Mouse (Mus musculus) cerebellum, postnatal 14 days (tissue): Measurements from ENCODE around the gene Steap2.
"Not testable (repeated sequence)": the region's sequence is repeated elsewhere in the genome, so short reads cannot be mapped to it uniquely, and the experiment has no call there.

Experiments used
- DNase-seq, 2 experiments: peaks; one replicate each; pipeline ENCODE4 v3.0.0; 2021; ENCODE audit warnings: mixed read lengths in 2 of 2

Steap2 gene

DNA sequence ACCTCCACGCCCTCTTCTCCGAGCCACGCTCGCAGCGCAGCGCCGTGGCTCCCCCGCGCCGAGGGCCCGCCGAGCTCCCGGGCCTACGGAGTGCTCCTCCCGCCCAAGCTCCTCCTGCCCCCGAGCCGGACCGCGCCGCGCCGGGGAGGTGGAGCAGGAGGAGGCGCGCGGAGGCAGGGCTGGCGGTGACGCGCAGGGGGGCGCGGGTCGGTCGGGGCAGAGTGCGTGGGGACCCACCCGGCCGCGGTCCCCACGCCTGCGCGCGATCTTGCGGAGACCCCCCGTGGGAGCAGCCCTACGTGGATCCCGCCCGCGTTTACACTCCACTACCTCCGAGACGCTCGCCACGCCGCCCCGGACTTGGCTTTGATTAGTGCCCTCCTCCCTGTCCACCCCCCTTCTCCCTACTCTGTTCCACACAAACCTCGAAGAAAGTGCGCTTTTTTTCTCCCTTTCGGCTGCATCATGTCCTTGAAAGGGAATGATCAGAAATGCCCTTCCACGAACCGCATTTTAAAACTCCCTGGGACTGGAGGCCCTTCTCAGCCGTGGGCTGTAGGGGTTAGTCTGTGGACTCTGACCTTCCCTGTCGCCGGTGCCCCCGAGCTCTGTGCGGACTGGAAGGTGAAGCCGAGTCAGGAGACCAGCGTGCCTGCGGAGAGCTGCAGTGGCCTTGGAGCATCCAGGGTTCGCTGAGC lies at the start of gene Steap2:
TSS of gene Steap2 (minus strand) at position 623 of the 698 bp plus-strand sequence.
- DNase-seq = peak; percentile 48 to 61

DNA sequence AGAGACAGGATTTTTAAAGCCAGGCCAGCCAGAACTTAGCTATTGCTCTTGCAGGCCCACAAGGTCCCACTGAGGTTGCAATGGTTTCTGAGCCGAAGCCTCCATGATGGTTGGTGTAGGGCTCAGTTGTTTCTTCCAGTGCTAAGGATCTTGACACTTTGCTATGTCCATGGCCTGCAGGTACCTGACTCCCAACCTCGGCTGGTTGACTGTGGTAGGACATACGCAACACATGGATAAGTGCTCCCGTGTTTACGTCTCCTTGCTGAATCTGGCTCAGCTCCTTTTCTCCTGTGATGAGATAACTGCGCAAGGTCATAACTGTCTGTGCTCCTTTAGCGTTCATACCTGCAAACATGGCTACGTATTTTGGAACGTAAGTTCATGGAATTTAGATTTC lies 40.1 kb upstream of the Steap2 start:
- no peak for DNase-seq

DNA sequence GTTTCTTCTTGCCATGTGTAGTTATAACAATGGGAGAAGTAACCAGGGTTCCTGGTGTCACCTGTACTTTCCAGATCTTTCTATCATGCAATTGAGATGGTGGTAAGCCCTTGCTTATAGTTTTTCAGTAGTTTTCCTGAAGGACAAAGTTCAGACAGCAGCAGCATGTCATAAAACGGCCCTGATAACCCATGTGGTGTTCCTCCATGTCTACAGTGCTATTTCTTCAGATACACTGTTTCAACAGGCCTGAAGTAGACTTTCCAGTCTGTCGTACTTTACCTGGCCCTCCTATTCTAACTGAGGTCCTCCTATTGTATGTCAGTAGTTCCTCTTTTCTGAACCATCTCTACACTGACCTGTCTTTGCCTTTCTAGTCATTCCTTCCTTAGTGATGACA lies 38.5 kb upstream of the Steap2 start:
- no peak for DNase-seq

DNA sequence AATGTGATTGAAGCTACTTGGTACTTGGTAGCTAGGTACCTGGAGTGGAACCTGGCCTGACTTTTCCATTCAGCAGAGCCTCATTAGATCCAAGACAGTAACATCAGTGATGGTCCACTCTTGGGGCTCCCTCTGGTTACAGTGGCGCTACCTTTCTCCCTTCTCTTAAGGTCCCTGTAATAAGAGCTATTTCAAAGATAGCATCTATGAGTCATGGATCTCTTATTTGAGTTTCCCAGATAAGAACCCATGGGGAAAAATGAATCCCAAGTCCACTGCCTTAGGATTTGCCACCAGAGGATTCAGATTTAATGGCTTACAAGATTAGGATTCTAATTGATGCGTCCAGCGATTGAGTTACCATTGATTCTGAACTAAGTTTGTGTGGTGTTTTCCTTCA lies 37.8 kb upstream of the Steap2 start:
- DNase-seq = no peak

DNA sequence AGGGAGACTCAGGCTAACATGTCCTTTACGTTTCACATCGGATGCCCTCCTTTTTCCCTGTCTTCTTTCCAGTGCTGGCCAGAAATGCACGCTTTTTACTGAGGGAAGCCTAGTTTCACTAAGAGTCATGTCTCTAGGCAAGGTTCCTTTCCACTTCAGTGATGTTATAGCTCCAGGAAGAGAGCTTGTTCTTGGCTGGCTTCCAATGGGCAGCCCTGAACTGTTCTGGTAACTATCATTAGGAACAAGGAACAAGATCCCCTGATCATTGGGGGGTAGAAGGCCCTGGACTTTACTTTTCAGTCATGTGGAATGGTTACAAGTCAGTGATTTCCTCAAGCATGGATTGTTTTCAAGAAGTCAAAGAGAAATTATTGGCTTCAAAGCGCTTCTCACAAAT lies 35.5 kb upstream of the Steap2 start:
- DNase-seq = peak; percentile 4 to 6

DNA sequence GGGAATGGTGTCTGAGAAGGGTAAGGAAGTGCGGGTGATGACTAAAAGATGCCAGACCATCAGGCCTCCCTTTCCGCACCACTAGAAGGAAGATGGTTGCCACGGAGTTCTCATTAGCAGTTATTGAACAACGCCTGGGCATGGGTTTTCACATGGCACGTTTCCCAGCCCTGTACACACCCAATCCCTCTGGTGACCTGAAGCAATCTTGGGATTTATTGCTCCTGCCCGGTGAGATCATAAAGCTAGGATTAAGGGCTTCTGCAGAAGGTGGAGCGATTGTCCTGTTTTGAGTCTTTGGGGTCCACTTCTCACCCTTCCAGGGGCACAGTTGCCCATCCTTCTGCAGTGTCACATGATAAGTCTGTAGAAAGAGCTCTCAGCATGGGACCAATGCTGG lies 27.8 kb upstream of the Steap2 start:
- no peak for DNase-seq

DNA sequence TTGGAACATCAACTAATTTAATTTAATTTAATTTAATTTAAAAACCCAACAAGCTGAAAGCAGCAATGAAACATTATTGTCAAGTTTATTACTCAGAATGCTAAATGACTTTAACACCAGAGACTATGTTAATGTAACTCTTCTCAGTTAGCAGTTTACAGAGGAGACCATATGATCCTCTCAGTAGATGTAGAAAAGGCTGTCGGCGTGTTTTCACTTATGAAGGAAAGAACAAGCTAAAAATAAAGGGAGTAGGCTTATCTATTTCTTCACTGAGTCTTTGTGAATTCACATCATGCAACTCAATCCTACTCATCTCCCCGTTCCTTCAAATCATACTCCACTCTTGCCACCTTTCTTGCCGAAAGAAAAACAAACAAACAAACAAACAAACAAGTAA lies 16.7 kb upstream of the Steap2 start:
- no peak for DNase-seq

DNA sequence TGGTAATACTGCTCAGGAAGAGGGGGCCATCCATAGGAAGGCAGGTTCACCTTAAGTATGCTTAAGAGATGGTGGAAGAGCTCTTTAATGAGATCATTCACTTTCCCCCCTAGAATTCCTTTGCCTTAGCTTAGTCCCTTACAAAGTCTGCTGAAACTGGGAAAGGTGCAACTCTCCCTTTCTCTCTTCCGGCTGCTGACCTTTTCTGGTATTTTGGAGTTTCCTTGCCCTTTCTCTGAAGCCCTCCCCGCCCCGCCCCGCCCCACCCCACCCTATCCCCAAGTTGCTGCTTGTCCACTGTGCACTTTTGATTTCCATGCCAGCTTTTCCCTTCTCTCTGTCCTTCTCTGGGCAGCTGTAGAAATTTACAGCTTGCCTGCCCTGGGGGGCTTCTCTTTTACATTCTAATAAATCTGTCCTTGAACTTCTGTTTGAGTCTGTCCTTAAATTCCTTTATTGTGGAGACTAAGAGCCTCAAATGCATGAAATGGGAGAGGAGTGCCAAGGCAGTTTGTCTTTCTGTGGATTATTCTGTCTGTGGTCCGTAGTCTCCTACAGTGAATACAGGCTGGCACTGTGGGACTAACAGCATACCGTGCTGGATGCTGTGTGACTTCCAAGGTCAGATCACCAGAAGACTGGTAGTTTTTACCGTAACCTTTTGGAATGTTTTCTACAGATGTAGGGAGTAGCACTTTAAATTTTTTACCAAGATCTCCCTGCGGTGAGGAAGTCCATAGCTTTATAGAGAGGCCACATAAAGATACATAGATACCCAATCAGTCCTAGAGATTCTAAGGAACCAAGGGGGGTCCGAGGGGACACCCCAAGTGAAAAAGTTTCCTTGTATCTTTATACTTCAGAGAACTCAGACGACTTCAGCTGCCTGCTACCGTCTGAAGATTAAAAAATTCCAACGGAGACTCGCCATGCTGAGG lies 13.2 kb upstream of the Steap2 start:
- DNase-seq = no peak

DNA sequence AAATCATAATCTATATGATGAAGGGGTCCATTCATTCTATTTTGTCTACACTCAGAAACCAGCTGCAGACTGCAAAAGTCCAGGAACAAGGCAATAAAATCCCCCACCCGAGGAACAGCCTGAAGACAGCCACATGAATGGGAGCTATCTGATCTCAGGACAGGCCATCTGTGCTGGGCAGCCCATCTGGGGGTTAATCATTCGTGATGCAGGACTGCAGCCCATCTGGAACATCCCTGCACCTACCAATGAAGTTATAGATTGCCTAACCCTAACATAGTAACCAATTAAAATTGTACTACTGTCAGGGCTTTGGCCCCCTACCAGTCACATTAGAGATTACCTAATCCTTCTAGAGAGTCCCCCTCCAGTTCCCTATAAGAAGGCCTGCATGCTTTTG lies 10.6 kb upstream of the Steap2 start:
- DNase-seq = no peak

DNA sequence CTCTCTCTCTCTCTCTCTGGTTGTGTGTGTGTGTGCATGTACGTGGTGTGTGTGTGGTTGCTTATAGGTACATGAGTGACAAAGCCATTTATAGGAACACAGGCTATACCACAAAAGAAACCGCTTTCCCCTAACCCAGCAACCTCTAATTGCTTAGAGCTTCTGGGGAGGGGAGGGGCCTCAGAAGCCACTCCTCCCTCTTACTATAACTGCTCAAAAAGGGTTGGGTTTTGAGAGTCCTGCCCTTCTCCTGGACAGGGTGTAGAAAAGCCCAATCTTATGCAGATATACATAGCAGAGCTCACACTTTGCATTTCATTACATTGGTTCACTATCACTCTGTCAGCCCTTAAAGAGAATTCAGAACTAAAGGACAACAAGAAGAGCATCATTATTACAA lies 6.0 kb upstream of the Steap2 start:
- no peak for DNase-seq

DNA sequence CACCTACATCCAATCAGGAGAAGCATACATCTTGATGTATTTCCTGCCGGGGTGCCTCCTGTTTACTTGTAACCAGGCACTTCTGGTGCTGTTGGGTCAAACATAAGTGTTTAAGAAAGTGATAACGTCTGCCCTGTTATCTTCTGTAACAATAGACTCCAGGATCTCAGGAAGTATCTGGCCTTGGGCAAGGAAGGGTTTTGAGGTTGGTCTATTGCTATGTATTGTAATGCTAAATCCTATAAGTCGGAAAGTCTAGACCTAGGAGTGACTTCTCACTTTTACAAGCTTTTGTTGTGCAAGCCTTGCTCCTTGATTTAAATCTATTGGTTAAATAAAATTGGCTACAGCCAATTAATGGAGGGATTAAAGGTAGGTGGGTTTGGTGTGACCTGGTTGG lies 4.5 kb upstream of the Steap2 start:
- no peak for DNase-seq

DNA sequence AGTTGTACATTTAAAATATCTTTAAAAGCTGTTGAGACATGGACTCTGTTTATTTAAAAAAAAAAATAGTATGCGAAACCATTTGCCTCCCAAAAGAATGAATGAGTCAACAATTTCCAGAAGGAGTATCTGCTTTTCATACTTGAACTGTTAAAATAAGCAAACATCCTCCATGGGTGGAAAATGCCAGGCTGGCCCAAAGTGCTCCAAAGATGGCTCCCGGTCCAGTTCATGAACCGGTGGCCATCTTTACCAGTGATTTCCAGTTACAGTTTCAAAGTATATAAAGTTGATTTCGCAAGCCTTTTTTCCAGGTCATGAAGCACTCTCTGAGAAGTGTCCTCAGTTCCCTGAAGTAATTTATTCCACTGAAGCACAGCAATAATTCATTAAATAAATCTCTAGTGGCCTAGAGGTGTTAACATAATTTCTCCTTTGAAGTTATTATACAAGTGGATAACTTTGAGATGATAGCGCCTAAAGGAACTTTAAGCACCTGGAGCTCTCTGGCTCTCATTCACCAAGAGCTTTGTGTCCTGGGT lies 1.1 kb upstream of the Steap2 start:
- no peak for DNase-seq

DNA sequence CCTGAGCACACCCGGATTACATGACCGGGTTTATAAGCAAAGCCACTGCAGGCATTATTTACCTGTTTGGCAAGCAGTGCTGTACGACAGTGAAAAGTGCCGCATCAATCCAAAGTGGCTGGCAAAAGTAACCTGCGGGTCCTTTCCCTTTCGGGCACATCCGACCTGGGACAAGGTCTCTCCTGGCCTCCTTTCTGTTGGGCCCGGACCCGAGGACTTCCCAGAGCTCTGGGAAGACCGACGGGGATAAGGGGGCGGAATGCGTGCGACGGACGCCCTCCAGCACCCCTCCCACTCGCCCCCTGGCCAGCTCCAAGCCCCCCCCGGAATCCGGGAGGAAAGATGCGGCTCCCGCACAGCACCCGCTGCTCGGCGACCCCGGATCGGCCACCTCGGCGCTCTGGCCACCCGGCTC lies 830 bp downstream of the Steap2 start:
- DNase-seq = peak; percentile 32 to 33

DNA sequence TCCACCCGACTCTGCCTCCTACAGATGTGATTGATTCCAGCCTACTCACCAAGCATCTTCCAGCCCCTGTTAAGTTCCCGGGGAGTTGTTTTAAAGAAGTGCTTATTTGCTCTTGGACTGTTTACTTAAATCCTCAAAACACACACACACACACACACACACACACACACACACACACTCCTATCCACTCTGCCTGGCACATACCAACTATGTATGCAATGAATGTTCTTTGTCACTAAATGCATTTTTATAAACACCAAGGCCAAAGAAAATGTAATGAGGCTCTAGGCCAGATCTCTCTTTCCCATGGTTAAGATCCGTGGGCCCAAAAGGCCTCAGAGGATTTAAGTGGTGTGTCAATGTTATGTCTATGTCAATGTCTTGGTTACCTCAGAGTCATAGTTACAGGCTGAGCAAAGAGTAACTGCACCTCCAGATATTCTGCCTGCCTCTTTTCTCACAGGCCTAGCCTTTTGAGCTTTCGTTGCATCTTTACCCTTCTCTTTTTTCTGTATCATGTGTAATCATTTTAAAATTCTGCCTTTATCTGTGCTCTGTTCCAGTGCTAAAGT lies 2.1 kb downstream of the Steap2 start:
- no peak for DNase-seq

DNA sequence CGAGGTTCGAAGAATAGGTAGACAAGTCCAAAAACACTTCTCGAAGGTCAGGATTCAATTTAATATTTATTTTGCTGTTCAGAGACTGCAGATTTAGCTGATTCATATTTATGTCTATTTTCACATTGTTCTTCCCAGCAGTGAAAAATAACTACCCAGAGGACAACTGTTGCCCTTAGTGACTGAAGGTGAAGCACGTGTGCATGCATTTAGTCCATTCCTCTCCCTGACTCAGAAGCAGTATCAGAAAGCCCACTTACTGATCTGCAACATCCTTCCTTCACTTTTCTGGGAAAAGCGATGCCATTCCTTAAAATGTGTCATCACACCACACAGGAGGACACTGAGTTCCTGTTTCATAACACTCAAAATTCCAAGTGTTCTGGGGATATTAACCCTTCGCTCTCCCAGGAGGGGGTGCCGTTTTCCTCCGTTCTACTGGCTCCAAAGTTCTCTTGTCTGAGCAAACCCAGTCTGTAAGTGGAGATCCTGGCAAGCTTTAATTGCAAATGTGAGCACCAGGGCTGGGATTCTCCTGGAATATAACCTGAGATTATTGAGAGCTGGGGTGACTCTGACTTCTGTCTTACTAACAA lies 5.3 kb downstream of the Steap2 start:
- DNase-seq = no peak

DNA sequence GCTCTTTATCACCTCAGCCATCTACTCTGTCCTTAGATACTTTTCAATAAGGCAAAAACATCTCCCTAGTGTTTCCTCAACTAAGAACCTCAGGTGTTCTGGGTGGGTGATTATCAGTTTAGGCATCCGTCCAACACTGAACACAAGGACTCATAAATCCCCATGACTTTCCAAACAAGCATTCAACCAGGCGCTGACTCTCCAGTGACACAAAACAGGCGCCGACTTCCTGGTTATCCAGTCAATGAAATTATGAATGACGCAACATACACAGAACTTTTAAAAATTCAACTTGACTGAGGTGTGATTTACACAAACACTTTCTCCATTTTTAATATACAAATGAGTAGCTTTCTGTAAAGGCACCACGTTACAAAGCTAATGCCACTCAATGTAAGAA lies 6.2 kb downstream of the Steap2 start:
- DNase-seq = no peak

DNA sequence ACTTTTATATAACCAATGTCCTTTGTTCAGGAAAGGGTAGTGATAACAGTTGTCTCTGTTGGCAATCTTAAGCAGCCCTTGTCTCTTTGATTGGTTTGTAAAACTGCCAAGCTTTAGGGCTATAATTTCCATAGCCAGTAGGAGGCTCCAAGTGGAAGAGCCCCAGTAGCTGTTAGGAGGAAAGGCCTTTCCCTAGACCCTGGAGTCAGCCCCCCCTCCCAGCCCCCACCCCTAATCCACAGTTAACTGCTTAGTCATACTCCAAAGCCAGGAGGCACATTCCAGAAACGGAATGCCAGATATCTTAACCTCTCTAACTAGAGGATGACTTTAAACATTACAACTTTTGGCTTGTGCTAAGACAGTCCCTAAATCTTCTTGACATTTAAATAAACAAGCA lies 7.4 kb downstream of the Steap2 start:
- no peak for DNase-seq

DNA sequence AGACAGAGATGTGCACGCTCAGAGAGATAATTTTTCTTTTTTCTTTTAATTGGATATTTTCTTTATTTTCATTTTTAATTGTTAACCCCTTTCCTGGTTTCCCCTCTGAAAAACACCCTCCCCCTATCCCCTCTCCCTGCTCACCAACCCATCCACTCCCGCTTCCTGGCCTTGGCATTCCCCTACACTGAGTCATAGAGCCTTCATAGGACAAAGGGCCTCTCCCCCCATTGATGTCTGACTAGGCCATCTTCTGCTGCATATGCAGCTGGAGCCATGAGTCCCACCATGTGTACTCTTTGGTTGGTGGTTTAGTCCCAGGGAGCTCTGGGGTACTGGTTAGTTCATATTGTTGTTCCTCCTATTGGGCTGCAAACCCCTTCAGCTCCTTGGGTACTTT lies 9.4 kb downstream of the Steap2 start:
- DNase-seq = not testable (repeated sequence)

DNA sequence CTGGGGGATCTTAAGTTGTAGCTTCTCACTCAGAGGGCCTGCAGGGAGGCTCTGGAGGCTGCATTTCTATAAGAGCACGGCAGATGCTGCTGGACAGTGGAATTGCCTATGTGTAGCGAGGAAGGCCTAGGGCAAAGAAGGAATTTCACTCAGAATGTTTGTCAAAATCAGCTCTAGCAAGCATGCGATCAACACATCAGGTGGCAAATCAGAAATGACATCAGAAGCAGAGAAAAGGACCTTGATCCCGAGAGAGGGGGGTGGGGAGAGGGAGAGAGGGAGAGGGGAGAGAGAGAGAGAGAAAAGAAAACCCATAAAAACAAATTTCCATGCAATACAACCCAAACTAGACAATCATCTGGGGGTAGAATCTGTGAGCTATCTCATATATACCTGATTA lies 11.1 kb downstream of the Steap2 start:
- no peak for DNase-seq

DNA sequence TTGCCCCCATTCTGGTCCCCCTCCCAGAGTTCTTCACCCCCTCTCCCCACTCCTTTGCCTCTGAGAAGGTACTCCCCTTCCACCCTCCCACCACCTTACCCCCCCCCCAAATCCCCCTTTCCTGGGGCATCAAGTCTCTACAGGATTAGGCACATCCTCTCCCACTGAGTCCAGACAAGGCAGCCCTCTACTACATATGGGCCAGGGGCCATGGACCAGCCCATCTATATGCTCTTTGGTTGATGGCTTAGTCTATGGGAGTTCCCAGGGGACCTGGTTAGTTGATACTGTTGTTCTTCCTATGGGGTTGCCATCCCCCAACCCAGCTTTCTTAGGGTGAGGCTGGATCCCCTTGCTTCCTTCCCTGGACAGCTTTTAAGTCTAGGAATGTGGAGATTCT lies 14.9 kb downstream of the Steap2 start:
- no peak for DNase-seq

DNA sequence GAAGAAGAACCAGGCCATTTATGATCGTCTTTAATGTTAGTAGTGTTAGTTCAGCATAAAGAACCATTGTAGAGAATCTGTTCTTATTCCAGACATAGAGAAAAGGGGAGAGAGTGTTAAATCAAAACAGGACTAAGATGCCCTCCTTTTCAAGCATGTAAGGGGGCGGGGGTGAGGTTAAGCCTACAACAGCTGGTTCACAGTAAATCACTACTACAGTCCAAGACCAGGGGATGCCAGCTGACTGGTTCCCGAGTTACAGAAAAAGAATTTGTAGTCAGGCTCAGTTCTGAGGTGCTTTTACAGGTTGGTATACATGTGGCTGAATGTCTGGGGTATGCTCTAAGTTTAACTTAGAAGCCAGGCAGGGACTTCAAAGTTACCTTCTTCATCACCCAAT lies 18.3 kb downstream of the Steap2 start:
- no peak for DNase-seq

DNA sequence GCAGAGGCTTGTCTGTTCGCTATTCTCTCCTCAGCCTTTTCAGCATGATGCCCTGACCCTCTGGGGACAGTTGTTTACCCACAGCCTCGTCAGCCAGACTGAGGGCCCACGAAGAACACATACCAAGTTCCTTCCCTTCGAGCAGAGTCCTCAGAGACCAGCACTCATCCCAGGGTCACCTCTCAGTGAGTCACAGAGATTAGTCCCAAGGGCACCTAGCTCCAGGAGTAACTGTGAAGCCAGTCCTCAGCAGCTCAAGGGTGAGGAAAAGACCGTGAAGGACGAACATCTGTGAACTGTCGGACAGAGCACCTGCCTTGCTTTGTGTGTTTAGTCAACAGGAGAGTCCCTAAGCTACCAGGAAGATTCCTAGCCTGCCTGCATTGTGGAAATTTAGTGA lies 25.5 kb downstream of the Steap2 start:
- DNase-seq = no peak

DNA sequence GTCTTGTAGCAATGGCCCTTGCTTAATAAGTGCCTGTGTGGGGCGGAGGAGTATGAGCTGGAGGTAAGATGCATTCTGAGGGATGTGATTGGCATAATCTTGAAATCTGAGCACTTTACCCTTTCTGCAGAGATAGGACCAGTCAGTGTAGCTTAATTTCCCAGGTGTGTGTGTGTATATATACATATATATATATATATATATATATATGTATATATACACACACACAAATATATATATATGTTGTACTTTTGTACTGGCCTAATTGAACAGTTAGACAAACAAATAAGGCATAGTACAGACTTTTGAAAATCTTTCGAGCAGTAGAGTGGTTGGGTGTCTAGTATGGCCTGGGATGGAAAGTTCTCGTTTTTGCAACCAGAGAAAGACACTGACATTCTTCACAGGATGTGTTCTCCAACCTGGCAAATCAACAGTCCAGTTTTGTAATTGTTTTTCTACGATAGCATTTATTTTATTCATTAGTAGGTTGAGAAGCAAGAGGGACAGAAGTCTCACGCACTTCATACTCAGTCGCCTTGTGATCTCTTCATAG lies 29.9 kb downstream of the Steap2 start:
- DNase-seq = no peak
